Mouse (Mus musculus) layer of hippocampus, adult 2 months (tissue): ENCODE results near the gene Gpc6. TPM values are rescaled to one million over a fixed set of nuclear protein-coding genes. Genes with fewer than 3 reads are reported as not detected.

ENCODE experiments used
- DNase-seq, 2 experiments: peaks; one replicate each; pipeline ENCODE4 v3.0.0; 2022; ENCODE audit warnings: low spot score in 2 of 2
- H3K27ac ChIP-seq: fragments of 200-600 bp; 2 replicates; pipeline ENCODE4 v1.8.1; 2022
- H3K4me3 ChIP-seq: fragments of 200-600 bp; 2 replicates; pipeline ENCODE4 v1.8.1; 2022; ENCODE audit warnings: mild to moderate bottlenecking
- CTCF ChIP-seq: fragments of 200-600 bp; conservative IDR thresholded peaks from 2 replicates; pipeline ENCODE4 v1.8.1; 2022; ENCODE audit warnings: antibody characterized with exemption, mild to moderate bottlenecking, moderate library complexity
- total RNA-seq, 2 experiments: library from RNA; stranded (reverse); gene quantifications; 2 replicates each; pipeline ENCODE4 v1.2.3; 2021

Gene Gpc6
- total RNA-seq, 2 experiments from 2014 or later, result 10.5 to 10.6 TPM

DNA sequence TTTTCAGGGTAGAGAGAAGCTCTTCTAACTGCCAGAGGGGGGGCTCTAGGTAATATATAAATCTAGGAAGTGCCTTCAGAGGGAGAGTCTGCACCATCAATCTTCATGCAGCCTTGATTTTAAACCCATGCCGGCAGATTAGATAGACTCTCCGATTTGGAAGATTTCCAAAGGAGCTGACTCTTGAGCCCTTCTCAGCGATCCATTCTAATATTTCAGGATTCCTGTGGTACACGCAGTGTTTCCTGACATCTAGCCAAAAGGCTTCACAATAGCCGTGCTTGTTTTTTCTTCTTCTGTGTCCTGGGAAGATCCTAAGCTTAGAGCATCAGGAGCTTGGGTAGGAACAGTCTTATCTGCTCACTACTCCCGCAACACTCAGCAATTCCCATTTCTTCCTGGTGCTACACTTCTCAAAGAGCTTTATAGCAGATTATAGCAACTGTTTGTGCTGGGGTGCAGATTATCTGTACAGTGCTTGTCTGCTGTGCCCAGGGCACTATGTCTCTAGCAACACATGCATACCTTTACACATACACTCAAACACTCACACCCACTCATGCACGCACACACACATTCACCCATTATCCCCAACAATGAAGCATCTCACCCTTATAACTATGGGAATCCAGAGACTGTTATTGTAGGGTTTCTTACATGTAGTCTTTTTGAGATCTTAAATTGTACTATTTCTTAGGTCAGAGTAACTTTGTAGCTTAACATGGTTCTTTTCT lies 3.8 kb downstream of the Gpc6 start:
- no peak for TF ChIP-seq CTCF
- DNase-seq, result no peak
- Histone ChIP-seq H3K27ac (no peak overlapping the region), H3K4me3 (no peak overlapping the region)

GRCm38 (mm10) chr14:116933825-116934224 lies 8.7 kb downstream of the Gpc6 start:
- DNase-seq, result no peak
- Histone ChIP-seq H3K4me3 (no peak overlapping the region), H3K27ac (no peak overlapping the region)
- TF ChIP-seq CTCF, result no peak

GRCm38 (mm10) chr14:116937910-116938560 lies 12.9 kb downstream of the Gpc6 start:
- 0 out of 2 replicates have a peak overlapping the region, but pooled peaks have one; percentile 29 for H3K4me3 ChIP-seq
- TF ChIP-seq CTCF, result peak; percentile 65
- DNase-seq, result peak in 1 of 2 experiments; percentile 20
- H3K27ac ChIP-seq, result no peak overlapping the region

DNA sequence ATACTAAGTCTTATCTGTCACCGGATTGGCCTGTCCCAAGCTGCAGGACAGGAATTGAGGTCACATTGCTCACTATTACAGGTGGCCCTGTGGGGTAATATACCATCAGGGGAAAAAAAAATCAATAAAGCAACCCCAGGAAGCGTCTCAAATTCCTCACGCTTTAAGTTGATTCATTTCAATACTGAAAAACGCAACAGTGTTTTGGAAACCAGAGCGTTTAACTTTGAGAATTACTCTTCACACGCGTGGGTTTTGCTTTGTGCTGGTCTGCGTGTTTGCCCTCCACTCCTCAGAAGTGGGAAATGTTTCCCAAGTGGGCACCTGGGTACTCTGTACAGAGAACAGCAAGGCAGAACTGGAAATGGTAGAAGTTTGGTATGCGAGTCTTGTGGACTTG lies 13.6 kb downstream of the Gpc6 start:
- DNase-seq, result no peak
- no peak for TF ChIP-seq CTCF
- no peak overlapping the region for H3K4me3 ChIP-seq
- no peak overlapping the region for H3K27ac ChIP-seq

DNA sequence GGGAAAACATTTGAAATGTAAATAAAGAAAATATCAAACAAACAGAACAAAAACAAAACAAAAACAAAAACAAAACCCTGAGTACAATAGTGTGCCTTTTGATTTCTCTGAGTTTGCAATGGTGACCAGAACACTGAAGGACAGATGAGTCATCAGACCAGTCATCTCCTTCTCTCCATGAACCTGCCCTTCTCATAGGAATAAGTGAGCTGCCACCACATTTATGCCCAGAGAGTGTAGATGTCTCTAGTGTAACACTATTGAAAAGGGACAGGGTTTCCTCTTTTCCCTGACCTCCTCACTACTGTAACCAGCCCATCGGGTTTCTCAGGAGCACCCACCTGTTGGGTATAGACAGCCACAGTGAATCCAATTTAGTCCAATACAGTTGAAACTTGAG lies 14.4 kb downstream of the Gpc6 start:
- no peak for TF ChIP-seq CTCF
- no peak for DNase-seq
- Histone ChIP-seq H3K27ac (no peak overlapping the region), H3K4me3 (no peak overlapping the region)

GRCm38 (mm10) chr14:116941772-116942171 lies 16.7 kb downstream of the Gpc6 start:
- DNase-seq, result no peak
- no peak for TF ChIP-seq CTCF
- Histone ChIP-seq H3K27ac (no peak overlapping the region), H3K4me3 (no peak overlapping the region)

GRCm38 (mm10) chr14:116943751-116944150 lies 18.6 kb downstream of the Gpc6 start:
- no peak for TF ChIP-seq CTCF

DNA sequence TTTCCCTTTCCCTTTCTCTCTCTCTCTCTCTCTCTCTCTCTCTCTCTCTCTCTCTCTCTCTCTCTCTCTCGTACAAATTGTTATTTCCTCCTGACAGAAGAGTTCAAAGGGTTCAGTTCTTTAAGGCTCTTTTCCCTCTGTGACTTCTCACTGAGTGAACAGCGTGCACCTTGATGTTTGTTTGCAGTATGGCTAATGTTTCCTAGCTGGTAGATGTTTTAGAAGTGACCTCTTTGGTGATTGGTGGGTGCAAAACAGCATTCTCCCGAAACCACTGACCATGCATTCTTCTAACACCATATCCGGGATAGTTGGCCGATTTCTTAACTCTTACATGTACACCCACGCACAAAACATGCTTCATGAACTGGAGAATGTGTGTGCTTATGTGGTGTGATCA lies 20.9 kb downstream of the Gpc6 start:
- H3K27ac ChIP-seq, result no peak overlapping the region
- H3K4me3 ChIP-seq, result no peak overlapping the region
- no peak for TF ChIP-seq CTCF
- DNase-seq, result no peak

More at GRCm38 (mm10) chr14:116943751-116944150, 18.6 kb downstream of the Gpc6 start:
- no peak overlapping the region for H3K4me3 ChIP-seq
- H3K27ac ChIP-seq, result no peak overlapping the region
- no peak for DNase-seq

GRCm38 (mm10) chr14:116947461-116947860 lies 22.3 kb downstream of the Gpc6 start:
- no peak overlapping the region for H3K27ac ChIP-seq
- TF ChIP-seq CTCF, result no peak
- H3K4me3 ChIP-seq, result no peak overlapping the region
- DNase-seq, result no peak

GRCm38 (mm10) chr14:116947939-116948591 lies 22.9 kb downstream of the Gpc6 start:
- DNase-seq, result no peak
- Histone ChIP-seq H3K27ac (no peak overlapping the region), H3K4me3 (no peak overlapping the region)
- TF ChIP-seq CTCF, result no peak

DNA sequence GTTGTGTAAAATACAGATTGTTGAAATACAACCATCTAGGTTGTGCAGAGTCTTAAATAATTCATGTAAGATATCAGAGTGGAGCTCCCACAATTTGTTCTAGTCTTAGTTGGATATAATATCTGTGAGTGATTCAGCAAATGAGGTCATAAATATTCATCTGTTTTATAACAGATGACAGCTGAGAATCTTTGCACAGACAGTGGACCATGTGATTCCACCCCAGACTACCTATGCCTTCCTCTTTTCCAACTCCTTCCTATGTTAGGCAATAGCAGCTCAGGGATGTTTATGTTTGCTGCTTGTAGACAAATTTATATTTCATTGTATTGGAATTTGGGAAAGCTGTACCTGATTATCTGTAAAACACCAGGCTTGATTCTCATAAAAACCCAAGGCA lies 32.0 kb downstream of the Gpc6 start:
- DNase-seq, result peak in 1 of 2 experiments; percentile 32
- Histone ChIP-seq H3K4me3 (no peak overlapping the region), H3K27ac (no peak overlapping the region)
- no peak for TF ChIP-seq CTCF

- TF ChIP-seq CTCF, result no peak
- Histone ChIP-seq H3K4me3 (no peak overlapping the region), H3K27ac (no peak overlapping the region)
- no peak for DNase-seq
Observed at GRCm38 (mm10) chr14:116964837-116965236, 39.7 kb downstream of the Gpc6 start.

- H3K4me3 ChIP-seq, result no peak overlapping the region
- H3K27ac ChIP-seq, result no peak overlapping the region
- no peak for TF ChIP-seq CTCF
- no peak for DNase-seq
Observed at GRCm38 (mm10) chr14:116974708-116975107, 49.6 kb downstream of the Gpc6 start.

GRCm38 (mm10) chr14:116975224-116975623 lies 50.1 kb downstream of the Gpc6 start:
- Histone ChIP-seq H3K27ac (no peak overlapping the region), H3K4me3 (no peak overlapping the region)
- DNase-seq, result no peak
- TF ChIP-seq CTCF, result no peak
